Mouse (Mus musculus) frontal cortex, postnatal 25 days (tissue): ENCODE results near the gene Gstm2.

Experiments used
- DNase-seq, 2 experiments: peaks; one replicate each; pipeline ENCODE4 v3.0.0; 2022; ENCODE audit warnings: low spot score in 2 of 2

The Gstm2 gene

DNA sequence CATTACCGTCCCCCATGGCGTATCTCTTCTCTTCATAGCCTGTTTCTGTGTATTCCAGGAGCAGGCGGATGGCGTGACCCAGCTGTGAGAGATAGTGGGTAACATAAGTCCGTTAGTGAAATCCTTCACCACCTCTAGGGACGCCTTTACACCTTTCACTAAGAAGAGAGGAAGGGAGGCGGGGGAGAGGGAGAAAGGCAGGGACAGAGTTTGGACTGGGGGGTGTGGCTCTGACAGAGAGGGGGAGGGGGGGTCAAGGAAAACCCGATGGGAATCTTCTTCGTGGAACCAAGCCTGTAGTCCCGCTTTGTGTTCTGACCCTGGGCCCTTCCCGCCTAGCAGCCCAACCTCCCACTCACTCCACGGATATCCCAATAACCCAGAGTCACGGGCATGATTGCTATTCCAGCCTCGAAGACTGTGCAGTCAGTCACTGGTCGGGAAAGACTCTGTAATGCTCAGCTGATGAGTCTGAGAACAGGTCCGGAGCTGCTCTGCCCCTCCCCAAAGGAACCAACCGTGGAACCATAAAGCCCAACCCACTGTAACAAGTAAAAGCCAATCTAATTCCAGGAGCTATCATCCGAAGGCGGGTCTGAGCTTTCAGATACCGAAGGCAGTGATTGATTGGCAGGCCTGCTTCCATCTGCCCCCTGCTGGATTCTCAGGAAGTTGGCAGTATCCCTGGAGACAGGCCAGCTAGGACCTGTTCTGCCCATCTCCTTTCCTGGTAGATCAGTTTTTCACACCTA lies 42.8 kb downstream of the Gstm2 start, which contains the start of gene Gstm6:
TSS of gene Gstm6 (minus strand) at position 511 of the 752 bp plus-strand sequence.
- DNase-seq: no peak

- DNase-seq: no peak
These were observed 45.0 kb downstream of the Gstm2 start for GRCm38 (mm10) chr3:107941261-107941660.

GRCm38 (mm10) chr3:107940524-107940923 lies 45.7 kb downstream of the Gstm2 start:
- no peak for DNase-seq

- DNase-seq: no peak
These were observed 46.4 kb downstream of the Gstm2 start for GRCm38 (mm10) chr3:107939830-107940229.

DNA sequence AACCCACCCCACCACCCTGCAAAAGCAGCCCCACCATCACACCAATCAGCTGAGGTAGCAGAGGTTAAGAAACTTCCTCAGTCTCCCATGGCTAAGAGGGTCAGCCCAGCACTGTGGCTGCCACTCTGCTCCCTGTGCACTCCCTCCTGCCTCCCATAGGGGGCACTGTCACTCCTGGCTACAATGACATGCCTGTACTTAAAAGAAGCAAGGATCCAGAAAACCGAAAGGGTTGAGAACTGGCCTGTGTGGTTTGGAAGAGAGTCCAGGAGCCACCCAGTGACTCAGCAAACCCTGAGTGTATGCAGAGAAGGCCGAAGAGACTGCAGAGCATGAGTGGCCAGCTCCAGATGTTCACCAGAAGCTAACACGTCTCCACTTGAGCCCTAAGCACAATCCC lies 46.9 kb downstream of the Gstm2 start:
- DNase-seq: no peak

GRCm38 (mm10) chr3:107935888-107936287 lies 50.4 kb downstream of the Gstm2 start:
- DNase-seq: no peak

DNA sequence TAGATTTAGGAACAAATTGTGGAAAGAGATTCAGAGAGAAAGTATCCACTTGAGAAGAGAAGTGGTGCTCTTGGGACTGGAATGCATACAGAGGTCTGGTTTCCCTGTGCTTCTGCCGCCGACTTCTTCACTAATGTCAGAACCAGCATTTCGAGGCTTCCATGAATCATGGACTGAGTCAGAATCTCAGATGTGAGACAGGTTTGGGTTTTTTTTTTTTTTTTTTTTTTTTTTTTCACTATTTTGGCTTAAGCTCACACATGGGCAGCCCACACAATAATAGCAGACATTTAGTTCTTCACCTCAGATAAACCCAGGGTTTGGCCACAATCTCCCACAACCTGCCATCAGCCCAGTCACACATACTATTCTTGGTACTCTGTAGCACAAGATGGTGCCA lies 51.0 kb downstream of the Gstm2 start:
- no peak for DNase-seq

DNA sequence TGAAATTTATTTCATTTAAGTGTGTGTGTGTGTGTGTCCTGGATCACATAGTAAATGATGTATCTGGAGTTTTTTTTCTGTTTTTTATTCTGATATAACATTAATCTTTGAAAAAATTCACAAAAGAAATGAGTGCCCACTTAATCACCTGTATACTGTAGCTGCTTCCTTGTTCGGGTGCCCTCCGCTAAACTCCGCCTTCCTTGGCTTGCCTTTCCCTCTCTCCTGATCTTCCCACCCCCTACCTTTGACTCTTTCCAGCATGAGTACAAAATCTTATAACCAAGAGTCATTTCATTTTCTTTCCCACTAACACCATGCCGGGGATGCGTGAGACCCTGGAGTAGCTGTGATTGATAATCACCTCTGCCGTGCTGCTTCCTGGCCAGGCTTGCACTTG lies 54.1 kb downstream of the Gstm2 start:
- no peak for DNase-seq
